Mouse (Mus musculus) E14TG2a.4 (cell line): ENCODE measurements around the gene Hdhd3.

Experiments used
- CTCF ChIP-seq: conservative IDR thresholded peaks from 2 replicates; pipeline ENCODE4 v1.5.1; 2014; ENCODE audit warnings: low read length
- NANOG ChIP-seq: IDR thresholded peaks from 2 replicates; pipeline ENCODE4 v1.6.1; 2014; ENCODE audit warnings: borderline replicate concordance, low read length, mixed read lengths
- POU5F1 ChIP-seq: IDR thresholded peaks from 2 replicates; pipeline ENCODE4 v1.6.1; 2014; ENCODE audit warnings: low read length, borderline replicate concordance

DNA sequence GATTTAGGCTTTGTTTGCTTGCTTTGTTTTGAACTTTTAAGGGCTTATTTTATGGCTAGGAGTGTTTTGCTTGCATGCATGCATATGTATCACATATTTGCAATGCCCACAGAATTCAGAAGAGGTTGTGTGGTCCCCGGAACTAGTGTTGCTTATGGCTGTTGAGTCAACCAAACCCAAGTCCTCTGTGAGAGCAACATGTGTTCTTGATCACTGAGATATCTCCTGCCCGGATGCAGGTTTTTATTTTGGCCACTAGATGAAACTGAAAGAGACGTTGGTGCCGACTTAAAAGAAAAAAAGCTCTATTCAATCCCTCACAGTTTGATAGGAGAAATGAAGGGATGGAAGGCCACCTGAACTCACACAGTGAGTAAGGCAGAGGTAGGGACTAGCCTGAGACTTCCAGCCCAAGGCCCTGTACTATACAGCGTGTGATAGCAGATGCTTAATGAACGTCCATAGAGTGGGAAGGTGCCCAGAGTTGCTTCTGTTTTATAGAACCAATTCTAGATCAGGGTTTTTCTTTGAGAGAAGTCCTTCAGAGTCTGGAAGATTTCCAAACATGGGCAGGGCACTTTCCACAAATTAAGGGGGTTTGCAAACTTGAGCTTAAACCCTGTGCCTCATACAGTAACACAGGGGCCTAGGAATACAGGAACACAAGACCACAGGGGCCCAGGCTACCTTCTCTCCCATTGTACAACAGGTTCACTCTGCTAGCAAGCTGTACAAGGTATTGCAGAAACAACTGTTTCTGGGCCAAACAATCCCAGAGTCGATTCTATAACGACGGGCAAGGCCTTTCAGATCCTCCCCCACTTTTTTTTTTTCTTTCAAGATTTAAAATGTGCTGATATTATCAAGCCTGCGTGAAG, 14.5 kb upstream of the Hdhd3 start:
- TF ChIP-seq CTCF = no peak
- TF ChIP-seq POU5F1 = no peak
- TF ChIP-seq NANOG = no peak
